Mouse (Mus musculus) brain, embryonic 14.5 days (tissue): ENCODE data around the gene Eapp.
"Not testable (repeated sequence)": the region's sequence is repeated elsewhere in the genome, so short reads cannot be mapped to it uniquely, and the experiment has no call there.

ENCODE experiments used
- CTCF ChIP-seq: fragments of 200-500 bp; IDR thresholded peaks from 2 replicates; pipeline ENCODE4 v1.5.1; 2012; ENCODE audit warnings: inconsistent platforms, mild to moderate bottlenecking, moderate library complexity, borderline replicate concordance; ENCODE audit not compliant: insufficient read depth, insufficient read length; ENCODE audit errors: extremely low read depth
- POLR2A ChIP-seq: fragments of 200-500 bp; IDR thresholded peaks from 2 replicates; pipeline ENCODE4 v1.6.1; 2012; ENCODE audit warnings: mild to moderate bottlenecking, inconsistent platforms, borderline replicate concordance; ENCODE audit not compliant: poor library complexity, insufficient read depth, insufficient read length, severe bottlenecking; ENCODE audit errors: extremely low read depth

- not testable (repeated sequence) for TF ChIP-seq POLR2A, CTCF
Observed at GRCm38 (mm10) chr12:54661470-54661869, 34.2 kb downstream of the Eapp start.
